Mouse (Mus musculus) 416B (cell line): ENCODE measurements around the gene Nrcam.

Experiments
- DNase-seq: peaks from one replicate; pipeline ENCODE4 v3.0.0; 2011; ENCODE audit warnings: low read depth

Gene Nrcam

DNA sequence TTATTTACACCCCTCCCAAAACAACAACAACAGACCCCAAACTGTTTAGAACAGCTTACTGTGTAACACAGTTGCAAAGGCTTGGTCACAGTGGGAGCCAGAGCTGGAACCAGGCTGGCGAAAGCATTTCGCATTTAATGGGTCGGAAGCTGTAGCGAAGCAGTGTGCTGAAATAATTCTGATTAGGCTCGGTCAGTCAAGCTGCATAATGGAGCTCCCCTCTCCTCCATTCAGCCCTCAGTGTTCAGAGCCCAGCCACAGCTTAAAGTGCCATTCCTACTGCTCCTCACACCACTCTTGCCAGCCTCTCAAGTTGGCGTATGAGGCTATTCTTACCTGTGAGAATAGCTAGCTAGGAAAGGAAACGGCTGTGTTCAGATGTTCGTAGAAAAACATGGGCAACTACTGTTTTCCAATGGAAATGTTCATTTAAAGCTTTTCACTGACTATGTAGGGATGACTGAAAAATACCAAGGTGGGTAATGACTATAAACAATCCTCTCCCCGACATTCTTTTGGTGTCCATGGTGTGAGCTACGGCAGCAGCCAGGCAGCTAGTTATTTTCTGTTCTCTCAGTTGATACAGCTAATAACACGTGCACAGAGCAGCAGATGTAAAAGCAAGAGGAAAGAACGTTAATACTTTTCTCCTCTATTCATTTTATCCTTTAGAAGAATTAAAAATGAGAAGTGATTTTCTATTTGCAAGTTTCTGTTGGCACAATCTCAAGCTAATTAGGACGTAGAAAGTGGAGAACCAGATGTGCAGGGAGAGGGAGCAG lies 108.6 kb downstream of the Nrcam start:
- DNase-seq = no peak

DNA sequence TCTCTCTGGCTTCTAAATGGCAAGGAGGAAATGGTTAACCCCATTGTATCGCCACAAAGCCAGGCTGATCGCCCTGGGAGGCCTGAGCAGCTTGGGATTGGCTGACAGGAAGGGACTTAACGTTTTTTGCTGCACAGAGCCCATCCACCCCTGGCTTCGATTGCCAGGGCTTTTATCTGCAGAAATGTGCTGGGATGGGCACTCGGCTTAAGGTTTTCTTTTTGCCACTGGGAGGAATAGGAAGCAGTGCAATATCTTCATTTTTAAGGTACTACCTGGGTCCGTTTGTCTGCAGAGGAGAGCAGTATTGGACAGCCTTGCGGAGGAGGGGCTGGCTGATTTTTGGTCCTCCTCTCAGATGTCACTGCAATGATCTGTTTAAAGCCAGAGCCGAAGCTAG lies 110.2 kb downstream of the Nrcam start:
- peak; percentile 69 for DNase-seq

DNA sequence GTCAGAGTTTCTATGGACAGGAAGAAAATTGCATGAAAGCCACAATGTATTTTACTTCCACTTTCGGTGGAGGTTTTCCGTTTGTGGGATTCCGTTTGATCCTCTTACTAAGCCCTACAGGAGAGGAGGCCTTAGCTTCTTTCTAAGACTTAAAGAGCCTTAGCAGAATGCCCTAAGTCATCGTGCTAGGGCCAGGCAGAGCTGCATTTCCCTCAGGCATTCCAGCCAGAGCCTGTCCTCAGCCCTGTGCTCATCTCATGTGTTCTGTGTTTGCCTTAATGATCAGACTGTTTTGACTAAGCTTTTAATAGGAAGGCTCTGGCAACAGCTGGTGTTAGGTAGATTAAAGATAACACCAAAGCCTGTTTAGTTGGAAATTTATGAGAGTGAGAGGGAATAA lies 111.5 kb downstream of the Nrcam start:
- peak; percentile 57 for DNase-seq

DNA sequence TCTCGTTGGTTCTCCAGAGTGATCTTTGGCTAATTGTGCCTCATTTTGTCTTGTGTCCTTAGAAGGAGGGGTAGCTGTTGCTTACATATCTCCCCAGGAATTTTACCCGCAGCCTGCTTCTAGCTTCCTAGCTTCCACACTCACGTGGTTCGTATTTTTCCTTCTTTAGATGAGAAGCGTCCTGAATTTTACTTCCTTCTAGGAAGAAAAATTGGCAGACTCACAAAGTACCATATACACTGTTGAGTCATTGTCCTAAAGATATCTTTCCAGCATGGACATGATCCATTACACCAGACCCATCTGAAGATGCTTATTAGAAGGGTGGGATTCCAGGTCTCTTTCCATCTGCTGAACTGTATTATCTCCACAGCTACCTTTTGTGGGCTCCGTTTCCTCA lies 122.2 kb downstream of the Nrcam start:
- no peak for DNase-seq

DNA sequence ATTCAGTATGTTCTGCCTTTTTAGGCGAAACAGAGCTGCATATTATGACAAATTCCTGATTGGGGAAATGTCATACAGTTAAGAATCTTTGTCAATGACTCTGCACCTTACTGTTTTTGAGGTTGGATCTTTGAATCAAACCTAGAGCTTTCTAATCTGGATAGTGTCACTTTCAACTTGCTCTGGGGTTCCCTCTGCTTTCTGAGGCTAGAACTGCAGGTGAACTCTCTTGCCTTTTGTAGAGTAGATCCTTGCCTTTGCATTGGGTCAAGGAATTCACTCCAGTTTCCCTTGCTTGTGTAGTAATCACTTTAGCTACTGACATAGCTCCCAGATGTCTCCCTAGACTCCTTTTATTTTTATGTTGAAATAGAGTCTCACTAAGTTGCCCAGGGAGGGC lies 123.1 kb downstream of the Nrcam start:
- DNase-seq = peak; percentile 26

DNA sequence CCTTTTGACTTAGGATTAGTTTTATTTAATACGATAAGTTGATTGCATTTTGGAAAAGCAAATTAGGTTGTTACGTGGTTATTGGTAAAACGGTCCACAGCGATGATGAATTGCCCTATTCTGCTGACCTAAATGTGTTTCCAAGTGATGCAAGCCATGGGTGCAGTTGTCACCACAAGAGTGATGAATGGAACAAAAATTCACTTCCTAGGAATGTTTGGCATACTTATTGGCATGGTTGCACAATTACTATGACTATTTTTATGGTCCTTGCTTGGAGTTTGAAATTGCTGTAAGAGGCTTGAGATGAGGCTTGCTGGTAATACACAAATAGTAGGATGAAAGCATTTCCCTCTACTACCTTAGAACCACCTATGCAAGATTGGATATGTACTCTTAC lies 125.1 kb downstream of the Nrcam start:
- DNase-seq = no peak

DNA sequence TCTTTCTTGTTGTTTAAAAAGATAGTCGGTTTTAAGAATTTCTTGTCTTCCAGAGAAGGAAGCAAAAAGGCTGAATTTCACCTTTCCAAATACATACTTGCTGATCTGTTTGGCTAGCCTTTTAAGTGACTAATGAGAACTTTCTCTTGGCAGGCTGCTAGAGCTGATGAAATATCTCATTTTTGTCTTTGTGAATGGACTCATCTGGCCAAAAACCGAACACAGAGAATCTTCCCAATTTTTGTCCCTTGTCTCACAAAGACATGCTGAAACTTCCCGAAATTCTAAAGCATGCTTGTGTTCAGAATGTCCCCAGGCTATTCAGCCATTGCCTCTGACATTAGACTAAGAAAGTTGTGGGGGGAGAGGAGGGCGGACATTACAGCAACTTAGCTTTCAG lies 129.3 kb downstream of the Nrcam start:
- DNase-seq = no peak

DNA sequence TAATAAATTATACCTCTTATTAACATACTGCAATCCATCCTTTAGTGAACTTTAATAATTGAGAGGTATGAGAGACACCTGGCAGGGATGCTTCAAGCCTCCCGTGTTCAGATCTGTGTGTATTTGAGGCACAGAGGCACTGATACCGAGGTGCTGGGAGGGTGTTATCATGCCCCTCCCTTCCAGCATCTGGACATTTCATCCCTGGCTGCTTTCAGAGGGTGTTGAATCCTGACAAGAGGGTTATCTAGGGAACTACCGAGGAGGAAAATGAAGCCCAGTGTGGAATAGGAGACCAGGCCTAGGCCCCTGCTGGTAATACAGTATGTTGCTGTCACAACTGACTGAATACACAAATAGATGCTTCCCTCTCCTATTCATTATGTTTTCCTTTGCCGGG lies 133.8 kb downstream of the Nrcam start:
- DNase-seq = no peak

DNA sequence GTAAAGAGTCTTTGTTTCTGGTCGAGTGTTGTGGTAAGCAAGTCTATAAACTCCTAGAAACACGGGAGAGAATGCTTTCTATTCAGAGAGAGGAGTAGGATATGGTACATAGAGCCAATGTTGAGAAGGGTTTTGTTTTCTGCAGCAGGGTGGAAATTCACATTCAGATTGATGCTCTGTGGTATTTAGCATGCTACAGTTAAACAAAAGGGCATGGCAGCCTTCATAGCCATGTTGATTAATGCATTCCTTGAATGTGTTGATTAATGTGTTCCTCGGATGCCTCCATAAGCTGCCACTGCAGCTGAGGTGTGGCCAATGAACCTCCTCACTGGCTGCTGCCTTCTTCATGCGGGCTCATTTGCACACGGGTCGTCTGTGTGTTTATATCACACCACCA lies 134.3 kb downstream of the Nrcam start:
- DNase-seq = no peak

DNA sequence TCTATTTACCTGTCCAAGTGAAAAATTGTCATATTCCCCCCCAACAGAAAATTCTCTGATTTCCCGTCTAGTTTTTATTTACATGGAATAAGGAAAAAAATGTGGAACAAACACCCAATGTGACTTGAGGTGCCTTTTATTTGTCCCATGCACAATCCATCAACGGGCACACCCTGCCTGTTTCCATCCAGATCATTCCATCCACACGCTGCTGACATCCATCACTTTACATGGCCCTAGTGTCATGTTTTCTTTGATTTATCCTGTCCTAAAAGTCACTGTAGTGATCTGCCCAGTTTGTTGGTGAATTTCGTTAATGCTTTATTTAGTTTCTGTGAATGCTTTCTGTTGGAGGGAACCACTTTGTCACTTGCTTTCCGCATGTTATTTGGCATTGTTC lies 142.4 kb downstream of the Nrcam start:
- DNase-seq = no peak

DNA sequence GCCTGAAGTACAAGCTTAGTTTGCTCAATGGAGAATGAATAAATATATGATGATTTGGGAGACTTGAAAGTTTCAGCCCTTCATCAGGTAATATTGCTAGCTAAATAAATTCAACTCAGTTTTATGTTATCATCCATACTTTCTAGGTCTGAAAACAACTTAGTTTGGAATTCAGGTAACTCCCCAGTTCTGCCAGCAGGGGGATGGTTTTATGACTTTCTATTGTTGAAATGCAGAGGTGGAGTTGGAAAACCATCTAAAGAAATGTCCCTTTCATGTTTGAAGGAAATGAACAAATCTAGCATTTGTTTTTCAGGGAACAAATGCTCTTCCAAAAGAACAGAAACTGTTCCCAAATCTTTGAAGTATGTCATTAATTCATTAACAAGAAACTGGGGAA lies 146.7 kb downstream of the Nrcam start:
- no peak for DNase-seq

DNA sequence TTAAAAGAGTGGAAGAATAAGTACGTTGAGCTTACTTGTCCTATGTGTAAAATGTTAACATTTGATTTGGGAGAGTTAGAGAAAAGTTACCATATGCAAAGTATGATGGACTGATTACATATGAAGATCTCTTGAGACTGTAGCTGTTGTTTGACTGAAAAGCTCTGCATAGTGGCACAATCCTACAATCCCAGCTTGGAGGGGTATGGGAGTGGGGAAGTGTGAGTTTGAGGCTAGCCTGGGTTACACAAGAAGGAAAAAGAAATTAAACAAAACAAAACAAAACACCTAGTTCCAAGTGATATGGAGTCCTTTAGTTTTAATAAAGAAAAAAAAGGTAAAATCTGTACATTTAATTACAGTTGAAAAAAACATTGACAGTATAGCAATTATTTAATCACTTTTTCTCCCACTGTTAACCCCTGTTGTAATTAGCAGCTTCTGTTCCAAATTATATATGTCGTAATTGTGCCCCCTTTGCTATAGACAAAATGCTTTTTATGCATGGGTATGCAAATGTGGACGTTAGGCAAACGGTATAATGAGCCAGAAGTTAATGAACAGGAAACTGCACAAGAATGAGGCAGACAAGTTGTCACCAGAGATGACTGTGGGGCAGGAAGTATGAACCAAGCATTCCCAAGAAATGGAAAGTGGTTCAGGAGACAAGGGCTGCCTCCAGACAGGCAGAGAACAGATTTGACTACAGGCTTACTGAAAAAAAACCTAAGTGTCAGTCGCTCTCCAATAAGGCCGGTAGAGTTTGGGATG lies 150.8 kb downstream of the Nrcam start:
- DNase-seq = no peak

DNA sequence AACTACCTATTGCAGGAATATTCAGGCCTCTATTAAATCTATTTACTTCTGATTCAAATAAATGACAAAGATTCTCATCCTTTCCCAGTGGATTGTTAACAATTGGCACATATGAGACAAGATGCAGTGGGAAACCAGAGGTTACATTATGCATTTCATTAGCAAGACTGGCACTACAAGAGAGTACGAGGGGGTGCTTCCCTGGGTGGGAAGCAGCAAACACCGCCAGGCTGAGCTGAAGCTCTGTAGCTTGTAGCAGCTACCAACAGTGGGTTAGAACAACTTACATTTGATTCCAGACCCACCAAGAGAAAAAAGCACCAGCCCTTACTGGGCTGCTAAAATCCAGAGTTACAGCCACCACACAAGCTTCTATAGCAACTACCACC lies 151.3 kb downstream of the Nrcam start:
- DNase-seq = no peak

DNA sequence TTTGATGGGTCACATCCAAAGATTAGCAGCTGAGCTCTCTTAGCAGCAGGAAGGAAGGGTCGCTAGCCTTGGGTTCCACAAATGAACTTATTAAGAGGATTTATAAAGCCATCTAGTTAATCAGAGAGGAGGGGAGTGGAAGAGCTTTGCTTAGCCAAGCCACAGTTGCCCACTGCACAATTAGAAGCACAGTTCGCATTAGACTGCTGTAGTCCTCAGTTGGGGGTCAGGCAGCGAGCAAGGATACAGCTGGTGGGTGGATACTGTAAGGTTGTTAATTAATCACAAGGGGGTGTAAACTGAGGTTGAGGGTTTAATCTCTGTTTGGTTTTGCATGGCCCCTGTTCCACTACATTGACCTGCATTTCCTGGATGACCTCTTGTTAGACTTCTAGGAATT lies 152.7 kb downstream of the Nrcam start:
- no peak for DNase-seq

DNA sequence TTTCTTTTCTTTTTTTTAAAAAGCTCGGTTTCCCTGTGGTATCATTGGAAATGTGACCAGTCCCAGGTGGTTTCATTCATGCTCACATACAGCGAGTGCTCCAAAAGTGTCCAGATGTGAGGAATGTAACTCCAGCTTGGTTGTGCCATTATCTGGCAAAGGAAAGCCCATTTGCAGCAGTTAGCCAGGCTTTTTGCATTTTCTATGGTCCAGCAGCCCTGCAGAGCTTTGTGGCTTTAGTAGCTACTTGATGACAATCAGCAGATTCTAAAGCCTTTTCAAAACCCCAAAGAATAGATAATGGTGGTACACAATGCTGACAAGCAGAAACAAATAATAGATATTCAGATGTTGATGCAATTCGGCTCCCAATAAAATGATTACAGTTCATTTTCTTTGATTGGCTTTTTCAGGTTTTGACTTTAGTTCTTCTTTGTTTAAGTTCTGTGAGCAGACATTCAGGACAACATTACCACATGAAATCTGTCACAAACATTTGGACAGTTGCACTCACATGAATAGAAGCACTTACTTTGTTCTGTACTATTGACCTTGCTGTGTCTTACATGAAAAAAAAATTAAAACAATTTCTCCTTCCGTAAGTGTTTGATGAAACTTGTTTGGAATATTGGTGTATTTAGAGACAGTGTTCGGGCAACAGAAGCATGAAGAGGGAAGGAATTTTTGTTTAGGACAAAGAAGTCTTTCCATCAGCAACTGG lies 164.2 kb downstream of the Nrcam start:
- DNase-seq = no peak

DNA sequence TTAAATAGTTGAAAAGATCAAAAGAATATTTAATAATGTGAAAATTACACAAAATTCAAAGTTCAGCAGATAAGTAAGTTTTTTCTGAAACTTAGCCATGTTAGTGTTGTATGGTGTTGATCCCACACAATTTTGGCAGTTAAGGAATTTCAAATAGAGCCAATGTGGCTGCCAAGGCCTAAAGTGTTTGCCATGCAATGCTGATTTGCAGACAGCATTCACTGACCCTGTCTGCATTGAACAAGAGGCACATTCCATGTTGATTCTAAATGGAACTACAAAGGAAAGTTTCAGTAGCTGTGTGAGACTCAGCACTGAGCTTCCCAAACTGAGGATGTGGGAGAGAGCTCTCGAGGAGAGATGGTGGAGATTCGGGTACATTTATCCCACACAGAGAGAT lies 169.1 kb downstream of the Nrcam start:
- DNase-seq = no peak

DNA sequence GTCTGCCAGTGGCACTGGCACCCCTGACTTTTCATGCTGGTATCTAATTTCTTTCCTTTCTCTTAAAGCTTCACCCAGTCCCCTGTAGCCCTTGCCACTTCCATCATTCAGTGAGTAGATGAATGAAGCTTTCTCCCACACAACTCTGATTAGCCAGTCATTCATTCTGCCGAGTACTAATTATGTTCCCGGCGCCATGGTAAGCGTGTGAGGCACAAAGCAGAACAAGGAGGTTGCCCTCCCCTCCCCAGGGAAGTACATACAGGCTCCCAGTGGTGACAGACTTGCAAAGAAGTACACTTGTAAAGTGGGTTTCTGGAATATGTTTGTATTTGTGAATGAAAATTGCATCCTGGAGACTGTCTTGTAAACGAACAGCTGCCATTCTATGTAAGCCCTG lies 170.2 kb downstream of the Nrcam start:
- no peak for DNase-seq

DNA sequence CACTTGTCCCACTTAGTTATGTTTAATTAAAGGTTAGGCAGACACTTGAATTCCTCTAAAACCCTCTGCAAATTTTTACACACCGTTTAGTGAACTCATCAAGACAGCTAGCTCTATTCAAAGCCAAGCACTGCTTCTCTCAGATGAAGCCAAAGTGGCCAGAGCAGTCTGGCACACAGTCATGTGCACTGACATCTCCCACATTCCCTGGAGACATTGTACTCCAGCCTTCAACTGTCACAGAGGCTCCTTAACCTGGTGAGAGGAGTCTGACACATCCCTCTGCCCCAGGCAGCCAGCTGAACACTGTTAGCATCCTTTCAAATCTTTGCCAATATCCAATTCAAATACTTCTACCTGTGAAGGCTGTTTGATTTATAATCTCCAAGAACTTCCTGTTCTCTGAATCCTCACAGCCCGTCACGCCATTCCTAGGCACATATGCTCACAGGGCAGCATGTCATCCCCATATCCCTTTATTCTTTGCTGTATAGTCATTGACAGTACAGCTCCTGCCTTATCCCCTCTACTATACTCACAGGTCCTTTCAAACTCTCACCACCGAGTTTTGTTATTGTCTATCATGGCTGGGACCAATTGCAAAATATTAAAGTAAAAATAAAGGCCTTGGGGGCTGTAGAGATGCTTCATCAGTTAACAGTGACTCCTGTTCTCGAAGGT lies 173.3 kb downstream of the Nrcam start:
- DNase-seq = no peak

DNA sequence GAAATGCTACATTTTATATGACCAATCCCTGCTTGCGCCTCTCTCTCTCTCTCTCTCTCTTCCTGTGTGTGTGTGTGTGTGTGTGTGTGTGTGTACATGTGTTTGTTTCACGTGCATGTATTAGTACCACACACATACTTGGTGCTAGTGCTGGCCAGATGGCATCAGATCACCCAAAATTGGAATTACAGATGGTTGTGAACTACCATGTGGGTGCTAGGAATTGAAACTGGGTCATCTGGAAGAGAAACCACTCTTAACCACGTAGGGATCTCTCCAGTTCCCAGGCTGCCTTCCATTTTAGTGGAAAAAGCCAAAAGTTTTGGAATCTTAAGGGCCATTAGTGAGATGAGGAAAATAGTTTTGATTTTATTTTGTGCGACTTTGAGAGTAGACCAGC lies 175.1 kb downstream of the Nrcam start:
- DNase-seq = no peak

DNA sequence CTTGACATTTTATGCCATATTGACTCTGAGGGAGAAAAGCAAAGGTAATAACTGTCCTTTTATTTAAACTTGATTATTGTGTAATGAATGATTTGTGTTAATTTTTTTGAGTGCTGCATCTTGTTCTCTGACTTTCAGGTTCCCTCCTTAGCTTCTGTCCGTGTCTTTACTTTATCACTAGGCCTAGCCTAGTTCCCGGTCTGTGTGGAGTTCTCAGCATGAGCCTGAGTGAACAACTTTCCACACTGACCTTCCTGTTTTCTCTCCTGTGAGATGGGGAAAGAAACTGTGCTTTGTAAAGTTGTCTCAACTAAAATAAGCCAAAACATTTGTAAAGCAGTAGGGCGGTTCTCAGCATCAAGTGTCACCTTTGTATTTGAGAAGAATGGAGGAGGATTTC lies 179.9 kb downstream of the Nrcam start:
- DNase-seq = no peak

DNA sequence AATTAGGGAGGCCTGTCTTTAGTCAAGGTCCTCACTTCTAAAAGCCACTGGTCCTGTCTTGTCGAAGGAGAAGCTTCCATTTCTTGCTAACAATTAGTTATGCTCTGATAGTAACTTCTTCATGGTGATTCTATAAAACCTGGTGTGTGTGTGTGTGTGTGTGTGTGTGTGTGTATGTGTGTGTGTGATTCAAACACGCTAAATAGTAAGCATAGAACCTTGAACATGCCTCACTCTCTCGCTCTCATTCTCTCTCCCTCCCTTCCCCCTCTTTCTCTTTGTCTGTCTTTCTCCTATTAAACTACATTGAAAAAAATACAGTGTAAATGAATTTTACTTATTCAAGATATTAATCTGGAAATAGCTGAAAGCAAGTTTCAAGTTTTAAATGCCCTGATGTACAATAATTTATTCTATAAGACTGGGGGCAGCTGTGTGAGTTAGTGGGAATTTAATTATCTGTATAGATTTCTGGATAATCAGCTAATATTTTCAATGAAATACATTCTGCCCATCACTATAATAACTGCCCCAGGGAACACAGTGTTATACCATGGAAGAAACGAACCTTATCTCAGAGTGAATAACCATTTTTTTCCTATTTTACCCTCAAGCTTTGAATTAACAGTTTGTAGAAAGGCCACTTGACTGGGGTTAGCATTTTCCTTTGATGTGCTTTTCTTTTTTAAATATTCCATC lies 180.9 kb downstream of the Nrcam start:
- DNase-seq = no peak

DNA sequence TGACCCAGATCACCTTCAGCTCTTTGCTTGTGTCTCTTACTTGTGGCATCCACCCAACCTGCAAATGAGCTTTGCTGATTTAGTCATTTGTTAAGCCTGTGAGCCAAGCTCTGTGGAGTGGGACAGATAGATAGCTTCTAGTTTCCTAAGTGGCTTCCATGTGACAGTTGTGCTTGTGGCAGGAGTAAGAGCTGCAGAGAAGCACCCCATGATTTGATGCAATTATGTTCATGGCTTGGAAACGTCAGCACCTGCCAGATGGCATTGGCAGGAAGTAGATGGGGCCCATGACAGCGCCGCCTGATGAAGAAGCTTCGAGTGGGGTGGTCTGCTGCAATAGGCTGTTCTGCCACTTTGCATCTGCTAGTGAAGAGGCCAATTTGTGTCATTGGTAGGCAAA lies 186.4 kb downstream of the Nrcam start:
- no peak for DNase-seq
